8 mouse cellular contexts compared by ENCODE assay signal in the genomic region with DNA sequence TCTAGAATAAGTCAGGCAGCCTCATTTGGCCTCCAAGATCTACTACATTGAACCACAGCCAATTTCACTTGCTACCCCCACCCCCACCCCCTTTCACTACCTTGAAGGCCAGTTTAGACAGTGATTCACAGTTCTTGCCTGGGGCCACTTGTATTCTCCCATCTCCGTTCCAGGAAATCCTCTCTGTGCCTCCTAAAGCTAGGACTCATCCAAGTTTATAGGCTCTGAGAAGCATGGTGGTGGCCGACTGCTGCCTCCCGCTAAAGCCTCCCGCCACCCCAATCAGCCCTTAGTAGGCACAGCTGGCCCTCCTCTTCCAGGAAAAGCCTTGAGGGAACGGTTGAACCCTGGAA. TPM values are rescaled to one million over a fixed set of nuclear protein-coding genes. Genes with fewer than 3 reads are reported as not detected.
DNase-seq lines count a peak whose midpoint lies in the region; ATAC-seq and TF ChIP-seq lines count a peak whose summit lies in the region.

No protein-coding gene starts in this region.

- H3K9me3 ChIP-seq in lung, embryonic 14.5 days (ENCODE audit: low read depth, low read length): no peaks in the 10 kb centered on the region
- H3K9me3 ChIP-seq in embryonic facial prominence, embryonic 14.5 days (ENCODE audit: control insufficient read depth, low read length): no peaks in the 10 kb centered on the region
- no peaks in the 10 kb centered on the region for H3K9me3 ChIP-seq in limb, embryonic 11.5 days (ENCODE audit: control insufficient read depth, low read length)

- peaks cover 26% of the 10 kb centered on the region for H3K36me3 ChIP-seq in lung, embryonic 14.5 days (ENCODE audit: insufficient read depth)
- H3K36me3 ChIP-seq in embryonic facial prominence, embryonic 14.5 days (ENCODE audit: control insufficient read depth, insufficient read depth, low read length): peaks cover 21% of the 10 kb centered on the region
- H3K36me3 ChIP-seq in limb, embryonic 11.5 days (ENCODE audit: control insufficient read depth, insufficient read depth, low read length): peaks cover 12% of the 10 kb centered on the region

- H3K4me2 ChIP-seq in lung, embryonic 14.5 days: peak overlapping the region; percentile 72
- H3K4me2 ChIP-seq in embryonic facial prominence, embryonic 14.5 days (ENCODE audit: low read depth, low read length): peak overlapping the region; percentile 86
- H3K4me2 ChIP-seq in limb, embryonic 11.5 days (ENCODE audit: low read depth, severe bottlenecking): peak overlapping the region; percentile 54

- no peak for TF ChIP-seq CTCF in lung, embryonic 14.5 days (IDR thresholded peaks at IDR 0.05; ENCODE audit: low read depth)
- TF ChIP-seq CTCF in olfactory bulb, adult 2 months (IDR thresholded peaks at IDR 0.05; ENCODE audit: insufficient read depth, low read depth, low read length): no peak

- H3K27ac ChIP-seq in lung, embryonic 14.5 days (ENCODE audit: low read depth): peak overlapping the region; percentile 82
- peak overlapping the region; percentile 70 for H3K27ac ChIP-seq in embryonic facial prominence, embryonic 14.5 days (replicated peaks; ENCODE audit: low read depth, low read length)
- 0 out of 2 replicates have a peak overlapping the region, but pooled peaks have one; percentile 2 for H3K27ac ChIP-seq in limb, embryonic 11.5 days (replicated peaks; ENCODE audit: low read depth, low read length)
- peak overlapping the region; percentile 25; the same call in 1 of the 2 replicates for H3K27ac ChIP-seq in olfactory bulb, adult 2 months (ENCODE audit: insufficient read depth, low read depth, low read length)

- H3K4me1 ChIP-seq in lung, embryonic 14.5 days (ENCODE audit: insufficient read depth): peaks cover 14% of the 10 kb centered on the region
- H3K4me1 ChIP-seq in embryonic facial prominence, embryonic 14.5 days (ENCODE audit: control insufficient read depth, insufficient read depth, low read length): peaks cover 22% of the 10 kb centered on the region
- H3K4me1 ChIP-seq in limb, embryonic 11.5 days (ENCODE audit: control insufficient read depth, insufficient read depth, low read length): peaks cover 15% of the 10 kb centered on the region
- peaks cover 13% of the 10 kb centered on the region; the same call in 1 of the 2 replicates for H3K4me1 ChIP-seq in olfactory bulb, adult 2 months (ENCODE audit: control insufficient read depth, insufficient read depth, low read length)

- 4% methylated on average over 5 of the region's 5 CpGs for WGBS in lung, embryonic 14.5 days
- under 1% methylated on average over 5 of the region's 5 CpGs for WGBS in embryonic facial prominence, embryonic 14.5 days
- 3% methylated on average over 5 of the region's 5 CpGs for WGBS in limb, embryonic 11.5 days
- WGBS in olfactory bulb, adult 2 months: 12% methylated on average over 5 of the region's 5 CpGs

- peak overlapping the region; percentile 74 for H3K4me3 ChIP-seq in lung, embryonic 14.5 days (ENCODE audit: low read depth, low read length)
- H3K4me3 ChIP-seq in embryonic facial prominence, embryonic 14.5 days (ENCODE audit: low read depth, low read length): peak overlapping the region; percentile 59
- H3K4me3 ChIP-seq in limb, embryonic 11.5 days (ENCODE audit: low read depth, low read length): peak overlapping the region; percentile 44
- H3K4me3 ChIP-seq in olfactory bulb, adult 2 months (ENCODE audit: insufficient read depth, low read depth, low read length): peak overlapping the region; percentile 52

- H3K9ac ChIP-seq in lung, embryonic 14.5 days: peak overlapping the region; percentile 75
- H3K9ac ChIP-seq in embryonic facial prominence, embryonic 14.5 days (ENCODE audit: low read depth, low read length): peak overlapping the region; percentile 67
- peak overlapping the region; percentile 62 for H3K9ac ChIP-seq in limb, embryonic 11.5 days (ENCODE audit: low read length)

- no peak for DNase-seq in lung, embryonic 14.5 days
- DNase-seq in lung, postnatal 10 days: no peak
- DNase-seq in embryonic facial prominence, embryonic 14.5 days (ENCODE audit: low spot score): no peak
- no peak for DNase-seq in limb, embryonic 11.5 days (ENCODE audit: low spot score)
- no peak for DNase-seq in right cerebral cortex, postnatal 25 days
- no peak for DNase-seq in thymus, postnatal 4 days

- no peaks in the 10 kb centered on the region for H3K27me3 ChIP-seq in lung, embryonic 14.5 days (ENCODE audit: insufficient read depth, low read length)
- no peaks in the 10 kb centered on the region for H3K27me3 ChIP-seq in embryonic facial prominence, embryonic 14.5 days (replicated peaks; ENCODE audit: control insufficient read depth, insufficient read depth, low read length)
- H3K27me3 ChIP-seq in limb, embryonic 11.5 days (ENCODE audit: control insufficient read depth, insufficient read depth, low read length): no peaks in the 10 kb centered on the region

- no peak for TF ChIP-seq POLR2A in olfactory bulb, adult 2 months (IDR thresholded peaks at IDR 0.05; ENCODE audit: insufficient read depth, low read depth, low read length)

- no peak; the same call in 1 of the 2 replicates for ATAC-seq in lung, embryonic 14.5 days (ENCODE audit: insufficient read depth)
- ATAC-seq in embryonic facial prominence, embryonic 14.5 days (ENCODE audit: low read depth): peak; percentile 49; the same call in 1 of the 2 replicates
- no peak; the same call in 1 of the 2 replicates for ATAC-seq in limb, embryonic 11.5 days (ENCODE audit: insufficient number of reproducible peaks, low FRiP score, low TSS enrichment, low read depth)
- no peak for ATAC-seq in monocyte, adult 5-6 weeks (replicated peaks; ENCODE audit: insufficient number of reproducible peaks, low FRiP score, low TSS enrichment, poor library complexity, severe bottlenecking)

RNA-seq across cellular contexts. Expression of a gene that starts 0.5 kb away (rescaled TPM):
- polyA plus RNA-seq in lung, embryonic 14.5 days (2014; fragmentation: Nextera tagmentation; extraction: Ambion mirVana): 96.5 and 97.8 TPM in 2 replicates
- 106 and 118 TPM in 2 replicates for polyA plus RNA-seq in embryonic facial prominence, embryonic 14.5 days (2014; fragmentation: Nextera tagmentation; extraction: Ambion mirVana)
- 42.7 and 48.8 TPM in 2 replicates for polyA plus RNA-seq in limb, embryonic 11.5 days (2014; fragmentation: Nextera tagmentation; extraction: Ambion mirVana)
- not detected in 2 replicates for polyA plus RNA-seq in olfactory bulb, adult 2 months (2012; ENCODE audit: insufficient read depth, insufficient read length, low replicate concordance, missing spikeins)
- total RNA-seq in monocyte, adult 5-6 weeks (2017): 47.0 to 63.4 TPM (median 61.8 TPM) in 3 replicates

RNA-seq across cellular contexts. Expression of a gene that starts 9.8 kb away (rescaled TPM):
- polyA plus RNA-seq in lung, embryonic 14.5 days (2014; fragmentation: Nextera tagmentation; extraction: Ambion mirVana): 324 and 332 TPM in 2 replicates
- polyA plus RNA-seq in embryonic facial prominence, embryonic 14.5 days (2014; fragmentation: Nextera tagmentation; extraction: Ambion mirVana): 159 and 192 TPM in 2 replicates
- polyA plus RNA-seq in limb, embryonic 11.5 days (2014; fragmentation: Nextera tagmentation; extraction: Ambion mirVana): 355 and 368 TPM in 2 replicates
- polyA plus RNA-seq in olfactory bulb, adult 2 months (2012; ENCODE audit: insufficient read depth, insufficient read length, low replicate concordance, missing spikeins): not detected in 2 replicates
- total RNA-seq in monocyte, adult 5-6 weeks (2017): 1.6 to 3.6 TPM (median 2.0 TPM) in 3 replicates

RNA-seq across cellular contexts. Expression of a gene that starts 18.3 kb away (rescaled TPM):
- polyA plus RNA-seq in lung, embryonic 14.5 days (2014; fragmentation: Nextera tagmentation; extraction: Ambion mirVana): 94.1 and 96.4 TPM in 2 replicates
- polyA plus RNA-seq in embryonic facial prominence, embryonic 14.5 days (2014; fragmentation: Nextera tagmentation; extraction: Ambion mirVana): 85.0 and 97.1 TPM in 2 replicates
- polyA plus RNA-seq in limb, embryonic 11.5 days (2014; fragmentation: Nextera tagmentation; extraction: Ambion mirVana): 130 and 134 TPM in 2 replicates
- not detected in 2 replicates for polyA plus RNA-seq in olfactory bulb, adult 2 months (2012; ENCODE audit: insufficient read depth, insufficient read length, low replicate concordance, missing spikeins)
- total RNA-seq in monocyte, adult 5-6 weeks (2017): 103 to 122 TPM (median 120 TPM) in 3 replicates

RNA-seq across cellular contexts. Expression of a gene that starts 18.3 kb away (rescaled TPM):
- 11.1 and 11.7 TPM in 2 replicates for polyA plus RNA-seq in lung, embryonic 14.5 days (2014; fragmentation: Nextera tagmentation; extraction: Ambion mirVana)
- 8.7 and 9.3 TPM in 2 replicates for polyA plus RNA-seq in embryonic facial prominence, embryonic 14.5 days (2014; fragmentation: Nextera tagmentation; extraction: Ambion mirVana)
- 11.0 and 13.3 TPM in 2 replicates for polyA plus RNA-seq in limb, embryonic 11.5 days (2014; fragmentation: Nextera tagmentation; extraction: Ambion mirVana)
- polyA plus RNA-seq in olfactory bulb, adult 2 months (2012; ENCODE audit: insufficient read depth, insufficient read length, low replicate concordance, missing spikeins): not detected in 2 replicates
- total RNA-seq in monocyte, adult 5-6 weeks (2017): 4.9 to 16.2 TPM (median 14.5 TPM) in 3 replicates

RNA-seq across cellular contexts. Expression of a gene that starts 29.9 kb away (rescaled TPM):
- polyA plus RNA-seq in lung, embryonic 14.5 days (2014; fragmentation: Nextera tagmentation; extraction: Ambion mirVana): 1.3 and 1.8 TPM in 2 replicates
- polyA plus RNA-seq in embryonic facial prominence, embryonic 14.5 days (2014; fragmentation: Nextera tagmentation; extraction: Ambion mirVana): 0.45 and 0.48 TPM in 2 replicates
- polyA plus RNA-seq in limb, embryonic 11.5 days (2014; fragmentation: Nextera tagmentation; extraction: Ambion mirVana): 1.3 TPM in 2 replicates
- not detected in 2 replicates for polyA plus RNA-seq in olfactory bulb, adult 2 months (2012; ENCODE audit: insufficient read depth, insufficient read length, low replicate concordance, missing spikeins)
- total RNA-seq in monocyte, adult 5-6 weeks (2017): 3.2 TPM in 1 of 3 replicates, not detected in the others

Comparison
In these comparisons a context has a peak if more than half of its experiments do, and no peak if none do; other contexts are left out.
1. H3K27ac ChIP-seq: peak in every context shown above with its lines; median percentile 82 in lung, embryonic 14.5 days; 70 in embryonic facial prominence, embryonic 14.5 days; 25 in olfactory bulb, adult 2 months; 2 in limb, embryonic 11.5 days.
2. RNA of a gene that starts 0.5 kb away (polyA plus RNA-seq): 106 to 118 TPM in embryonic facial prominence, embryonic 14.5 days, 96.5 to 97.8 TPM in lung, embryonic 14.5 days and 42.7 to 48.8 TPM in limb, embryonic 11.5 days; not detected in olfactory bulb, adult 2 months; every median in the first group is over 10 times any median in the second.
3. RNA of a gene that starts 9.8 kb away (polyA plus RNA-seq): 355 to 368 TPM in limb, embryonic 11.5 days, 324 to 332 TPM in lung, embryonic 14.5 days and 159 to 192 TPM in embryonic facial prominence, embryonic 14.5 days; not detected in olfactory bulb, adult 2 months; every median in the first group is over 100 times any median in the second.
4. Peak in every context shown above with its lines, with median percentiles within 50 percentile points of each other: H3K4me2 ChIP-seq, H3K4me3 ChIP-seq and H3K9ac ChIP-seq.